Mouse (Mus musculus): ENCODE measurements around the gene Itga9. TPM values are rescaled to one million over a fixed set of nuclear protein-coding genes. Genes with fewer than 3 reads are reported as not detected.

Gene Itga9
- polyA plus RNA-seq, 1 experiment from 2014 or later: 6.3 TPM

DNA sequence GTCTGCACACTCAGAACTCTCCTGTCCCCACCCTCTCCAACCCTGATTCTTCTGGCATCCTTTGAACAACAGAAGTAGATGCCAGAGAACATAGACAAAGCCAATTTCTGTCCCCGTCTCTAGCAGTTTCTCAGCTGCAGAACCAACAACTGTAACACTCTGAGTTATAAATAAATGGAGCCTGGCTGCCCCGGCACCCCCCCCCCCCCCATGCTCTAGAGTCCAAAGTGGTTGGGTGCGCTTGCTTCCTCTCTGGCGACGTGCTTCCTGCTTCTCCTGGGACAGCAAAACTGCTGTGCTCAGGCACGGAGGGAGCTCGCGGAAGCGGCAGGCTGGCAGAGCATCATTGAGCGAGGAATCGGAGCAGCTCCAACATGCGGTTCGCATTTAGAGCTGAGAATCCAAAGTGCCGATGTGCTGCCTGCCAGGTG is 4.6 kb downstream of the Itga9 start:
- Histone ChIP-seq H3K4me1 (replicated peaks; ENCODE audit: control insufficient read depth, insufficient read depth, low read length) (peaks cover 6% of the 10 kb centered on the region), H3K4me3 (ENCODE audit: low read depth, low read length) (no peak overlapping the region), H3K36me3 (ENCODE audit: control insufficient read depth, insufficient read depth, low read length) (no peaks in the 10 kb centered on the region), H3K4me2 (replicated peaks; ENCODE audit: low read depth, low read length) (no peak overlapping the region), H3K9ac (ENCODE audit: low read depth, low read length) (no peak overlapping the region), H3K27ac (ENCODE audit: low read depth, low read length) (no peak overlapping the region), H3K27me3 (ENCODE audit: control insufficient read depth, insufficient read depth, low read length) (peaks cover 10% of the 10 kb centered on the region), H3K9me3 (ENCODE audit: control insufficient read depth, low read length) (no peaks in the 10 kb centered on the region)
- DNase-seq (ENCODE audit: low spot score) (no peak), ATAC-seq (ENCODE audit: low FRiP score) (no peak)
- 62% methylated on average over 14 of the region's 14 CpGs for WGBS

DNA sequence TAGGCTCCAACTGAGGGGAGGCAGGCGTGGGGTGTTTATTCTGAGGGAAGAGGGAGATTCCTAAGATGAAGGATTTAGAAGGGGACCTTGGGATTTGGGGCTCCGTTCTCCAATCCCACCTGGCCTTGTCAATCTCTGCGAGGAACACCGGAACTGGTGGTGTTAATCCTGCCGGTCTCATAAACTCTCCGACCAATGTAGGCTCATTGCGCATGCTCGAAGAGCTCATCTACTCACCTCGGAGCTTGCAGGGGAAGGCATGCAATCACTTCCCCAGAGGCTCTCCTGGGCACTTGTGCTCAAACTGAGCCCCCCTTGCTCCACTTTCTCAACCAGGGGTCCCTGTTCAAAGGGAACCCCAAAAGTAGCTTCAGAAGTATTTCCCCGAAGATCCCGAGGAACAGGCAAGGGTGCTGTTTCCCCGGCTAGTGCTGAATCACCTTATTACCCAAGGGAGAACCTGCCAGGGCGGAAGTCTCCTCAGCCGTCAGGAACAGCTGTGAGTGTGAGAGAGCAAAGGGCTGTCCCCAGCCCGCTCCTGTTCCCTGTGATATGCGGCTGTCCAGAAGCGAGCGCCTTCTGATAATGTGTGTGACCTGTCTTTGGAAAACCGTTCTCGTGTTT is 5.6 kb downstream of the Itga9 start:
- DNase-seq (ENCODE audit: low spot score): no peak
- Histone ChIP-seq H3K9me3 (ENCODE audit: control insufficient read depth, low read length) (no peaks in the 10 kb centered on the region), H3K9ac (ENCODE audit: low read depth, low read length) (no peak overlapping the region), H3K27me3 (ENCODE audit: control insufficient read depth, insufficient read depth, low read length) (peaks cover 10% of the 10 kb centered on the region), H3K4me1 (replicated peaks; ENCODE audit: control insufficient read depth, insufficient read depth, low read length) (peaks cover 3% of the 10 kb centered on the region), H3K4me2 (replicated peaks; ENCODE audit: low read depth, low read length) (no peak overlapping the region), H3K36me3 (ENCODE audit: control insufficient read depth, insufficient read depth, low read length) (no peaks in the 10 kb centered on the region), H3K4me3 (ENCODE audit: low read depth, low read length) (no peak overlapping the region), H3K27ac (ENCODE audit: low read depth, low read length) (no peak overlapping the region)
- 56% methylated on average over 20 of the region's 20 CpGs for WGBS
- ATAC-seq (ENCODE audit: low FRiP score): no peak

DNA sequence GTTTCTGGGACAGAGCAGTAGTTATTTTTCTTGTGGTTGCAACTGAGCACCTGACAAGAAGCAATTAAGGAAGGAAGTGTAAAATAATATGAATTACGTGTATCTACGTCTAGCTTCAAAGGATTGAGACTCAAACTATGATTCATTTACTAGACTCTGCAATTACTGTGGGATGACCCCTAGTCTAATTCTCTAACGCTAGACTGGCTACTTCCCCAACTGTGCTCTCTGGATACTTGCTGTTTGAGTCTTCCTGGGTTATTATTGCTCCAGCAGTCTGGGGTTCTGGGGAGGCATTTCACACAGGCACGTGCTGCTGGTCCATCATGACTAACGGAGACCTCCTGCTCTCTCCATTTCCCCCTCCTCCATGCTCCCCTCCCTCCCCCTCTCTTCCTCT is 10.7 kb downstream of the Itga9 start:
- H3K9me3 ChIP-seq (ENCODE audit: control insufficient read depth, low read length): no peaks in the 10 kb centered on the region
- no peak overlapping the region for H3K9ac ChIP-seq (ENCODE audit: low read depth, low read length)
- no peaks in the 10 kb centered on the region for H3K27me3 ChIP-seq (ENCODE audit: control insufficient read depth, insufficient read depth, low read length)
- no peaks in the 10 kb centered on the region for H3K36me3 ChIP-seq (ENCODE audit: control insufficient read depth, insufficient read depth, low read length)
- ATAC-seq (ENCODE audit: low FRiP score): no peak
- no peak overlapping the region for H3K4me2 ChIP-seq (replicated peaks; ENCODE audit: low read depth, low read length)
- no peak for DNase-seq (ENCODE audit: low spot score)
- WGBS: 74% methylated on average over 5 of the region's 5 CpGs
- no peaks in the 10 kb centered on the region for H3K4me1 ChIP-seq (replicated peaks; ENCODE audit: control insufficient read depth, insufficient read depth, low read length)
- H3K4me3 ChIP-seq (ENCODE audit: low read depth, low read length): no peak overlapping the region
- no peak overlapping the region for H3K27ac ChIP-seq (ENCODE audit: low read depth, low read length)

- Histone ChIP-seq H3K4me1 (replicated peaks; ENCODE audit: control insufficient read depth, insufficient read depth, low read length) (no peaks in the 10 kb centered on the region), H3K27me3 (ENCODE audit: control insufficient read depth, insufficient read depth, low read length) (no peaks in the 10 kb centered on the region), H3K9me3 (ENCODE audit: control insufficient read depth, low read length) (no peaks in the 10 kb centered on the region), H3K9ac (ENCODE audit: low read depth, low read length) (no peak overlapping the region), H3K4me2 (replicated peaks; ENCODE audit: low read depth, low read length) (no peak overlapping the region), H3K27ac (ENCODE audit: low read depth, low read length) (no peak overlapping the region), H3K4me3 (ENCODE audit: low read depth, low read length) (no peak overlapping the region), H3K36me3 (ENCODE audit: control insufficient read depth, insufficient read depth, low read length) (no peaks in the 10 kb centered on the region)
- 92% methylated on average over 3 of the region's 3 CpGs for WGBS
- no peak for ATAC-seq (ENCODE audit: low FRiP score)
- DNase-seq (ENCODE audit: low spot score): no peak
These were observed 12.3 kb downstream of the Itga9 start for GRCm38 (mm10) chr9:118618732-118619250.

GRCm38 (mm10) chr9:118620807-118621206 is 14.3 kb downstream of the Itga9 start:
- ATAC-seq (ENCODE audit: low FRiP score): no peak
- H3K4me3 ChIP-seq (ENCODE audit: low read depth, low read length): no peak overlapping the region
- H3K4me2 ChIP-seq (replicated peaks; ENCODE audit: low read depth, low read length): no peak overlapping the region
- no peaks in the 10 kb centered on the region for H3K9me3 ChIP-seq (ENCODE audit: control insufficient read depth, low read length)
- H3K4me1 ChIP-seq (replicated peaks; ENCODE audit: control insufficient read depth, insufficient read depth, low read length): no peaks in the 10 kb centered on the region
- no peak overlapping the region for H3K9ac ChIP-seq (ENCODE audit: low read depth, low read length)
- H3K27me3 ChIP-seq (ENCODE audit: control insufficient read depth, insufficient read depth, low read length): no peaks in the 10 kb centered on the region
- H3K27ac ChIP-seq (ENCODE audit: low read depth, low read length): no peak overlapping the region
- H3K36me3 ChIP-seq (ENCODE audit: control insufficient read depth, insufficient read depth, low read length): no peaks in the 10 kb centered on the region
- DNase-seq (ENCODE audit: low spot score): no peak
- WGBS: 61% methylated on average over 4 of the region's 4 CpGs

DNA sequence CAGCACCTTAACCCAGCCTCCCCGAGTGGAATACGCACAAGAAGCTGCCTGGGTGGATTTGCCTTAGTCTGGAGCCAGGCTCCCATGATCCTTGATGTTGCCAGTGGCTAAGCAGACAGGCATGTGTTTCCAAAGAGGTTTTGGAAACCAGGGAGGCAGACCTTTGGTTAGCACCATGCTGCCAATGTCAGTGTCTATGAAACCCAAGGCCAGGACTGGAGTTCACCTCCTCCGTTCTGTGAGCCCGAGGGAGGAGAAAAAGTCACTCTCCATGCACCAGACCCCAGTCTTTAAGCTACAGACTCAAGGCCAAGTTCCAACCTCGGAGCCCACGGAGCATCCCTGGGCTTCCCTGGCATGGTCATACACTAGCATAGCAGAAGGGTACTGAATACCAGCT is 15.2 kb downstream of the Itga9 start:
- no peak overlapping the region for H3K27ac ChIP-seq (ENCODE audit: low read depth, low read length)
- no peaks in the 10 kb centered on the region for H3K9me3 ChIP-seq (ENCODE audit: control insufficient read depth, low read length)
- no peak overlapping the region for H3K4me3 ChIP-seq (ENCODE audit: low read depth, low read length)
- 90% methylated on average over 6 of the region's 6 CpGs for WGBS
- no peaks in the 10 kb centered on the region for H3K36me3 ChIP-seq (ENCODE audit: control insufficient read depth, insufficient read depth, low read length)
- H3K9ac ChIP-seq (ENCODE audit: low read depth, low read length): no peak overlapping the region
- no peak for ATAC-seq (ENCODE audit: low FRiP score)
- no peak overlapping the region for H3K4me2 ChIP-seq (replicated peaks; ENCODE audit: low read depth, low read length)
- H3K27me3 ChIP-seq (ENCODE audit: control insufficient read depth, insufficient read depth, low read length): no peaks in the 10 kb centered on the region
- DNase-seq (ENCODE audit: low spot score): no peak
- H3K4me1 ChIP-seq (replicated peaks; ENCODE audit: control insufficient read depth, insufficient read depth, low read length): no peaks in the 10 kb centered on the region

DNA sequence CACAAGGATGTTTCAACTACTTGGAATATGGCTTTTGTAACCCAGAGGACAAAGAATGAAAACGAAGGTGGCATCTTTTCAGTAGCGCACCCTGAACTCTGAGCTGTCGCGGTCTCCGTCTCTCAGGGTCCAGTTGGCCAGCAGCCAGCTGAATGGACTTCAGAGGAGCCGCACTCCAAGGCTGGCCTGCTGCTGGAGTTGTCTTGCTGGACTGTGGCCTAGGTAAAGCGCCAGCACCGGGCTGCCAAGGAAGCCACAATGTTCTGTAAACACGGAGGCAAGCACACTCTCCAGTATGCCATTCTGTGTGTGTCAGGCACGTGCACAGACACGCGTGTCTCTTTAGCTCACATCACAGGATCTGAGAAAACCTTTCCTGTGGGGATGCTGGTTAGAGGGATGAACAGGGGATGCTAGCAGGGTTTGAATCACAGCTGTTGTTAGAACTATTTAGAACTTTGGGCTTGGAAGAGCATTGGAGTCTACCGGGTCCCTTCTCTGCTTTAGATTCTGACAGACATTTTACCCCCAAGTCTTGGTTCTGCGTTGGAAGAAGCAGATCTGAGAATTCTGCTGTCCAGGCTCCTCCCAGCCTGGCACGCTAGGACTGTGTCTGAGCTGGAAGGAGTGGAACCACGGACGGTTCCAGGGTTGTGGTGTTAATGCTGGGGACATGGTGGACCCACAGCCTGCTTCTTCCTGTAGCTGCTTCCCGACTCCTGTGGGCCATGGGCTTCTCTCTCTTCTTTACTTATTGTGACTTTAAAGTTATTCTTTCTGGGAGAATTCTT is 16.1 kb downstream of the Itga9 start:
- H3K9me3 ChIP-seq (ENCODE audit: control insufficient read depth, low read length): no peaks in the 10 kb centered on the region
- DNase-seq (ENCODE audit: low spot score) (no peak), ATAC-seq (ENCODE audit: low FRiP score) (no peak)
- H3K9ac ChIP-seq (ENCODE audit: low read depth, low read length): no peak overlapping the region
- WGBS: 89% methylated on average over 18 of the region's 18 CpGs
- H3K27me3 ChIP-seq (ENCODE audit: control insufficient read depth, insufficient read depth, low read length): no peaks in the 10 kb centered on the region
- no peaks in the 10 kb centered on the region for H3K4me1 ChIP-seq (replicated peaks; ENCODE audit: control insufficient read depth, insufficient read depth, low read length)
- no peak overlapping the region for H3K4me2 ChIP-seq (replicated peaks; ENCODE audit: low read depth, low read length)
- no peak overlapping the region for H3K4me3 ChIP-seq (ENCODE audit: low read depth, low read length)
- H3K36me3 ChIP-seq (ENCODE audit: control insufficient read depth, insufficient read depth, low read length): no peaks in the 10 kb centered on the region
- no peak overlapping the region for H3K27ac ChIP-seq (ENCODE audit: low read depth, low read length)

- Histone ChIP-seq H3K4me3 (ENCODE audit: low read depth, low read length) (no peak overlapping the region), H3K4me2 (replicated peaks; ENCODE audit: low read depth, low read length) (no peak overlapping the region), H3K27ac (ENCODE audit: low read depth, low read length) (no peak overlapping the region), H3K9me3 (ENCODE audit: control insufficient read depth, low read length) (no peaks in the 10 kb centered on the region), H3K27me3 (ENCODE audit: control insufficient read depth, insufficient read depth, low read length) (no peaks in the 10 kb centered on the region), H3K36me3 (ENCODE audit: control insufficient read depth, insufficient read depth, low read length) (no peaks in the 10 kb centered on the region), H3K4me1 (replicated peaks; ENCODE audit: control insufficient read depth, insufficient read depth, low read length) (no peaks in the 10 kb centered on the region), H3K9ac (ENCODE audit: low read depth, low read length) (no peak overlapping the region)
- no peak for DNase-seq (ENCODE audit: low spot score)
- 61% methylated on average over 9 of the region's 9 CpGs for WGBS
- ATAC-seq (ENCODE audit: low FRiP score): no peak
These were observed 17.0 kb downstream of the Itga9 start for GRCm38 (mm10) chr9:118623483-118623882.

GRCm38 (mm10) chr9:118624146-118624545 is 17.7 kb downstream of the Itga9 start:
- no peaks in the 10 kb centered on the region for H3K27me3 ChIP-seq (ENCODE audit: control insufficient read depth, insufficient read depth, low read length)
- no peaks in the 10 kb centered on the region for H3K4me1 ChIP-seq (replicated peaks; ENCODE audit: control insufficient read depth, insufficient read depth, low read length)
- no peak for DNase-seq (ENCODE audit: low spot score)
- no peaks in the 10 kb centered on the region for H3K9me3 ChIP-seq (ENCODE audit: control insufficient read depth, low read length)
- no peak overlapping the region for H3K4me3 ChIP-seq (ENCODE audit: low read depth, low read length)
- 40% methylated on average over 7 of the region's 7 CpGs for WGBS
- no peak for ATAC-seq (ENCODE audit: low FRiP score)
- H3K9ac ChIP-seq (ENCODE audit: low read depth, low read length): no peak overlapping the region
- no peak overlapping the region for H3K4me2 ChIP-seq (replicated peaks; ENCODE audit: low read depth, low read length)
- H3K36me3 ChIP-seq (ENCODE audit: control insufficient read depth, insufficient read depth, low read length): no peaks in the 10 kb centered on the region
- no peak overlapping the region for H3K27ac ChIP-seq (ENCODE audit: low read depth, low read length)

Measured in hindbrain, embryonic 11.5 days (tissue).